Mouse (Mus musculus): ENCODE data around the gene Prkch.

DNA sequence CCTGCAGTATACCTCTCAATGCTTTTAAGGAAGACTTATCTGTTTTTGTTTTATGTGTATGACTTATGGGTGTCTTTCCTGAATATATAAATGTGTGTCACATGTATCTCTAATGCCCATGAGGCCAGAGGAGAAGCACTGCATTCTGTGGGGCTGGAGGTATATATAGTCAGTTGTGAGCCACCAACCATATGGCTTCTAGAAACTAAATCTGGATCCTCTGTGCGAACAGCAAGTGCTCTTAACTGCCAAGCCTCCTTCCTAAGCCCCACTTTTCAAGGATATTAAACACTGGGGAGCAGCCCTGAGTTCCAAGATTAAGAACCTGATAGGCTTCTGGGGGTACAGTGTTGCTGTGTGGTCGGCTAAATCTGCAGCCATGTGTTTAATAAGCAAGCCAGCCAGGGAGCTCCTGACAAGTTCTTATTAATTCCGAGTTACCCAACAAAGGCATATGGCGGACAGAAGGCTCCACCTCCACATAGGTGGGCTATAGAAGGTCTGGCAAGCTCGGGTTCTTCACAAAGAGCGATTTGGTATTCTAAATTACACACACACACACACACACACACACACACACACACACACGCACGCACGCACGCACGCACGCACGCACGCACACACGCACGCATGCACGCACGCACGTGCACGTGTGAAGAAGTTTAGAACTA is 25.9 kb upstream of the Prkch start:
- TF ChIP-seq CTCF (IDR thresholded peaks at IDR 0.05; ENCODE audit: borderline replicate concordance, control insufficient read depth, extremely low read depth, insufficient read depth, low read length, poor library complexity) = no peak
- no peak for TF ChIP-seq POLR2A (IDR thresholded peaks at IDR 0.05; ENCODE audit: control insufficient read depth, extremely low read depth, insufficient read depth, low read length, poor library complexity)

All from thymus, adult 2 months (tissue).